Mouse (Mus musculus) ZHBTc4 (cell line): ENCODE measurements around the gene Gm3336.

Source experiments
- DNase-seq: peaks from one replicate; pipeline ENCODE4 v3.0.0-alpha.2; 2011; ENCODE audit warnings: low read depth, low spot score

Gene Gm3336

DNA sequence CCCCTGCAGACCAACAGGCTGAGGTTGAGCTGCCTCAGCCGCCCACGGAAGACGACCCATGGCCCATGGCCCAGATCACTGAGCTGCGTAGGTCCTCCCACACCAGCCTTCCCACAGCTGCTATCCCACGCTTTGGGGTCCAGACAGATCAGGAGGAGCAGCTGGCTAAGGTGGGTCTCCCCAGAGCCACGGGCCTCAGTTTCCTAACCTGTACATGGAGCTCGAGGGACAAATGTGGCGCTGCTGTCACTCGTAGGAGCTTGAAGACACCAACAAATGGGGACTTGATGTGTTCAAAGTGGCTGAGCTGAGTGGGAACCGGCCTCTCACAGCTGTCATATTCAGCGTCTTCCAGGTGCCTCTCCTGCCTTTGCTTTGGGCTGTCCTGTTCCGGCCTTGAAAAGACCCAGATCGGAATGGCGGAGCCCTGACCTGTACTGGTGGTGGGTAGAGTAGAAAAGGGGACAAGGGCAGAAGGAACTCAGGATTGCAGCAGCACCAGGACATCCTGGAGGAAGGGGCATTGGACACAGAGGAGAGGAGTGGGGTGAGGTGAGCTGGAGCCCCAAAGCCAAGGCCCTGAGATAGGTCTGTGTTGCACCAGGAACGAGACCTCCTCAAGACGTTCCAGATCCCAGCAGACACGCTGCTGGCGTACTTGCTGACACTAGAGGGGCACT is 29.0 kb downstream of the Gm3336 start:
- DNase-seq: no peak

DNA sequence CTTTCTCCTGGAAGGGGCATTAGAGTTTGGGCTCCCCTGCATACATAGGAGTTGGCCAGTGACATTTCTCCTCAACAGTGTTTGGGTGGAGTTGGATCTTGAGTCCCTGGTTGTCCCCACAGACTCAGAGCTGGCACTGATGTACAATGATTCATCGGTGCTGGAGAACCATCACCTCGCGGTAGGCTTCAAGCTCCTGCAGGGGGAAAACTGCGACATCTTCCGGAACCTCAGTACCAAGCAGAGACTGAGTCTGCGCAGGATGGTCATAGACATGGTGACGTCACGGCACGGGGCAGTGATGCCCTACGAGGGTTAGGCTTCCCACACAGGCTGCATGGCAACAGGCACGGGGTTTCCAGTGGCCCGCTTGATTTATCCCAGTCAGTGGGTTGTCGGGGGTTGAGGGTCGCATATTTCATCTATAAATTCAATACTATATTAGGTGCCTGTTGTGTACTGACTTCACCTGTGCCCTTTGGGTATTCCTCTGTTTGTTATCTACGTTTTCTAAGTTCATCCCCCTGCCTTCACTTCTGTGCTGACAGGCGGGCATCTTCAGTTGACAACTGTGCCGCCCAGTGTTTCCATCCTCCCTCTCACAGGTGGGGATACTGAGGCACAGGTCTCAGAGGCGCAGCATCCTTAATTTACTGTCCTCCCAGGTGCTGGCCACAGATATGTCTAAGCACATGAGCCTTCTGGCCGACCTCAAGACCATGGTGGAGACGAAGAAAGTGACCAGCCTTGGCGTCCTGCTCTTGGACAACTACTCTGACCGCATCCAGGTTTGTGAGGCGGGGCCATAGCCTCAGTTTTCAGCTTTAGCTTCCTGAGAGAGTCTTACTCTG is 30.1 kb downstream of the Gm3336 start:
- no peak for DNase-seq

DNA sequence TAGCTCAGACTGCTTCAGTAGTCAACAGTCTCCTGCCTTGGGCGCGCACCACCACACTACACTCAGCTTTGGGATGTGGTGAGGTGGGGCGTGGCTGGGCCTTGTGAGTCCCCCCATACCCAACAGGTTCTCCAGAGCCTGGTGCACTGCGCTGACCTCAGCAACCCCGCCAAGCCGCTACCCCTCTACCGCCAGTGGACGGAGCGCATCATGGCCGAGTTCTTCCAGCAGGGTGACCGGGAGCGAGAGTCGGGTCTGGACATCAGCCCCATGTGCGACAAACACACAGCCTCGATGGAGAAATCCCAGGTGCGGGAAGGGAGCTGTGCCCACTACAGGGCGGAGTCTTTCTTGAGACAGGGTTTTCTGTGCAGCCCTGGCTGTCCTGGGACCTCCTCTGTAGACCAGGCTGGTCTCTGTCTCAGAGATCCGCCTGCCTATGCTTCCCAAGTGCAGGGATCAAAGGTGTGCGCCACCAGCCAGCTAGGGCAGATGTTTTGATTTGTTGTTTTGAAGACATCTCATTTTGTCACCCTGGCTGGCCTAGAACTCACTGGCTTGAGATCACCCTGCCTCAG is 30.8 kb downstream of the Gm3336 start:
- DNase-seq: no peak

DNA sequence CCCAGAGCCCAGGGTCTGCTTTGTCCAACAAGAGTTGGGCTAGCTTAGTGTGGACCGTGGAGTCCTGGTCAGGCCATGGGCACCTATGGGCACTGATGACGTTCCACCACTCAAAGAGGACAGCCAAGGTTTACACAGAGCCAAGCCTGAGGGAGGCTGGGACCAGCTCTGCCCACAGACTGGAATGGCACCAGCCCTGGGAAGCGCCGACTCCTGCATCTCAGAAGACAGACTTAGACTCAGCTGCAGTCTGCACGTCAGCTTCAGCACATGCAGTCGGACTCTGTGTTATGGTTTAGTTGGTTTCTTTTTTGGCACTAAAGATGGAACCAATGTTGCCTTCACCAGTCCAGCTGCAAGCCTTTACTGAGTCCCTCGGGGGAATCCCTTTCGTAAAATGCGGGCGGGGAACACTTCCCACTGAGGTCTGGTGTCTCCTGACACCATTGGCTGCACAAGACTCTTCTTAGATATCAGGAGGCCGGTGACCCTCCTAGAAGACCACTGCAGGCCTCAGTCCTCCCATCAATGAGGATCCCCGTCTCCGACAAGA is 31.9 kb downstream of the Gm3336 start:
- no peak for DNase-seq

DNA sequence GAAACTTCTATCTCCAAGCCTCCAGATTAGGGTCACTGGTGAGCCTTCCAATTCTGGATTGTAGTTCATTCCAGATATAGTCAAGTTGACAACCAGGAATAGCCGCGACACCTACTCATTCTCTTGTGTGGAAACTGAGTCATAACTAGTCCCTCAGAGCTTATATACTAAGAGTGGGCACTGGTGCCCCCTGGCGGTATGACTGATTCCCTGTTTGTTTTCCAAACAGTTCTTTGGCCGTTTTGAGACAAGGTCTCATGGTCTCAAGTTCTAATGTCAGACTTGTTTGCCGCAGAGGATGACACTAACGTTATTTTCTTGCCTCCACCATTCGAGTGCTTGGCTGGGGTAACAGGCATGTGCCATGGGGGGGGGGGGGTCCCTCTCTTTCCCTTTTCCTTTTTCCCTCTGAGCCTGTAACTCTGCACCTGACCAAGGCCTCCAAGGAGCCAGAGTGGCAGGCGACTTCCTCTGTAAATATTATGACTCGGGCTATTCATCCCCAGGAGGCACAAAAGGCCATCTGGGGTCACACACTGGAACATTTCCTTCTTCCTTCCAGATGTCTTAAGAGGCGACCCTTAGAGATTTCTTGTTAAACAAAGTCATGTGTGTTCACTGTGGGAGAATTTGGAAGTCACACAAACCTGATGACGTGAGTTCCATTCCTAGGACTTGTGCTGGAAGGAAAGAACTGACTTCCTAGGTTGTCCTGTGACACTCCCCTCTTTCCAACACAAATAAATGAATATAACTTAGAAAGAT is 33.8 kb downstream of the Gm3336 start:
- peak; percentile 80 for DNase-seq

DNA sequence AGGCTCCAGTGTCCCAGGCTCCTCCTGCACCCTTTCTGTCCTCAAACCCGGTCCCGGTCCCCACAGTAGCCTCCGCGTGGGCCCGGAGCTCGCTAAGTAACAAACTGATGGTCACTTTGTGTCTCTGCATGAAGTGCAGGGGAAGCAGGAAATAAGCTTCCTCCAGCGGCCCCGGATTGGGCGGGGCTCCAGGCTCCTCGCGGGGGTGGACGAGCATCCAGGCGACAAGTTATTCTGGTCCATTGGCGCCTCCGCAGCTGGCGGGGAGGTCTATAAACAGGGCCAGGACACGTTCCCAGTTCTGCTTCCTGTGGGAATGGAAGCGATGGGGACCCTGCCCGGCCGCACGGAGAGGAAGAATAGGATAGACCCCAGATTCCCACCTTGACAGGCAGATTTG is 34.8 kb downstream of the Gm3336 start:
- peak; percentile 59 for DNase-seq

DNA sequence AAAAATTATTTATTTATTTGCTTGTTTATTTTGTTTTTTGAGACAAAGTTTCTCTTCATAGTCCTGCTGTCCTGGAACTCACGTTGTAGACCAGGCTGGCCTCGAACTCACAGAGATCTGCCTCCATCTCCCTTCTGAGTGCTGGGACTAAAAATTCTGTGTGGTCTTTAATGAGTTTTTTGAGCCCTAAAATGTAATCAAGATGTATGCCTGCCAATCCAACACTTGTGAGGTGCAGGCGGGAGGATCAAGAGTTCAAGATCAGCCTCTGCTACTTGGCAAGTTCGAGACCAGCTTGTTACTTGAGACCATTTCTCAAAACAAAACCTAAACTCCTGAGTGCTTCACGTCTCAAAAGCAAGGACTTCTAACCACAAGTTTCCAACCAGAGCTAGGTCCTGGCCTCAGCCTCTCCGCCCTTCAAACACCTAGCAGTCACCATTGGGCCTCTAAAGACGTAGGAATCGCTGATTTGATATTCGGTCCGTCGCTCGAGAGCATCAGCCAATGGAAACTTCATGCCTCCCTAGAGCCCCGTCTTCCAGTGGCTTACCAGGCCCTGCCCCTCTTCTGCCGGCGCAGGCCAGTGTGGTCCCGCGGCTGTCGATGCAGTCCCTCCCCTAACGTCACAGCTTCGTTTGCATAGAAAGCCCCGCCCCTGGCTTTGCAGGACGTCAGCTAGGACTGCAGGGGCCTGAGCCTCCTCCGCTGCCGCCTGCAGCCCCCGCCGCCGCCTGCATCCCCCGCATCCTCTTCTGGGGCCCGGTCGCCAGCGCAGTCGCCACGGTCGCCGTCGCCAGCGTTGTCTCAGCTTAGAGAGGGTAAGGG is 35.9 kb downstream of the Gm3336 start, which contains the start of gene Rab3a:
Gene Rab3a (plus strand): TSS at position 637 of the 828 bp plus-strand sequence.
- DNase-seq: peak; percentile 99

DNA sequence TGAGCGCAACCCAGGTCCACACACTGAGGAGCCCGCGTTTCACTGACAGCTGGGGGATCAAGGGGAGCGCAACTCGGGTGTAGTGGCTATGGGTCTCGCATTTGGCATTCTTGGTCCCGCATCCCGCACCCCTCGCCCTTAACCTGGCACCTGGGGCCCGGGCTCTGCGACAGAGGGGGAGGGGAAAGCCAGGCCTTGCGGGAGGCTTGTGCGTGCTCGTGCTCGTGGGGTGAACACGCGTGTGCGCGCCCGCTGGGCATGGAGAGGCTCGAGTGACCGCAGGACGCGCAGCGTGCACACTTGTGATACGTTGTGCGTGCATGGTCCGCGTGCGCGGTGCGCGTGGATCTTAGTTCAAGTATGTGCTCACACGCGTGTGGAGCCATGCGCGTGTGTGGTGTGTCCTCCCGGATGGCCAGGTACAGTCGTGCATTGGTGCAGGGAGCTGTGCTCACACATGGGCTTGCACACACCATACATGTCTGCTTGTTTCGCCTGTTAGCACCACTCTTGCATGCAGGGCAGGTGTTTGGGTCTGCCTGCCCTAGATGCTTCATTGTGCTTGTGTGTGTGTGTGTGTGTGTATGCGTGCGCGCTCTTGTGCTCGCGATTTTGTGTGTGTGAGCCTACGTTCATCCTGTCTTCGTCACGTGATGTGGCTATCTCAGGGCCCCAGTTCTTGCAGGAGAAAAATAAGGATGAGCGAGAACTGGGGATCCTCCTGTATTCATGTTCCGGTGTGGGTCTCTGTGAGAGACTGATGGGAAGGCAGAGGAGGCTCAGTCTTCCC is 36.7 kb downstream of the Gm3336 start:
- no peak for DNase-seq

DNA sequence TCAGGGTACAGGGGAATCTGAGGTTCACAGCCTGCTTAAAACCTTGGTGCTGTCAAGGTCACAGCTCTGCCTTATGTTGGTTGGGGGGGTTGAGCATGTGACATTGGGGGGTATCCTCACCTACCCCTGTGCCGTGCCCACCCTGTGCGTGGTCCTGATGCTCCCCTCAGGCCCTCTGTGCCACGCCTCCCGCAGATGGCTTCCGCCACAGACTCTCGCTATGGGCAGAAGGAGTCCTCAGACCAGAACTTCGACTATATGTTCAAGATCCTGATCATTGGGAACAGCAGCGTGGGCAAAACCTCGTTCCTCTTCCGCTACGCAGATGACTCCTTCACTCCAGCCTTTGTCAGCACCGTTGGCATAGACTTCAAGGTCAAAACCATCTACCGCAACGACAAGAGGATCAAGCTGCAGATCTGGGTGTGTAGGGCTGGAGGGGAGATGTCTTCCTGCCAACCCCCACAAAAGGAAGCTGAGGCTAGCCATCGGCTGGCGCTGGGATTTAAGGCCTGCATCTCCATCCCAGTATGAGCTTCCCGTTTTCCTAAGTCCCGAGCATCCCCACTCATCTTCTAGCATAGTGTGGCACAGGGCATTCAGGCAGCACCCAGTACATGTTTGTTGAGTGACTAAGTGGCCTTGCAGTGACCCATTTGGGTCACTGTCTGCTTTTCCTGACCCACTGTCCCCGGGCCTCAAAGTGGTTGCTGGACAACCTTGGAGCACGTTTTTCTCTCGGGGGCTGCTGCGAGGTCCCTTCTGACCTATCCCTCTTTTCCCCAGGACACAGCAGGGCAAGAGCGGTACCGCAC is 37.5 kb downstream of the Gm3336 start:
- DNase-seq: no peak

DNA sequence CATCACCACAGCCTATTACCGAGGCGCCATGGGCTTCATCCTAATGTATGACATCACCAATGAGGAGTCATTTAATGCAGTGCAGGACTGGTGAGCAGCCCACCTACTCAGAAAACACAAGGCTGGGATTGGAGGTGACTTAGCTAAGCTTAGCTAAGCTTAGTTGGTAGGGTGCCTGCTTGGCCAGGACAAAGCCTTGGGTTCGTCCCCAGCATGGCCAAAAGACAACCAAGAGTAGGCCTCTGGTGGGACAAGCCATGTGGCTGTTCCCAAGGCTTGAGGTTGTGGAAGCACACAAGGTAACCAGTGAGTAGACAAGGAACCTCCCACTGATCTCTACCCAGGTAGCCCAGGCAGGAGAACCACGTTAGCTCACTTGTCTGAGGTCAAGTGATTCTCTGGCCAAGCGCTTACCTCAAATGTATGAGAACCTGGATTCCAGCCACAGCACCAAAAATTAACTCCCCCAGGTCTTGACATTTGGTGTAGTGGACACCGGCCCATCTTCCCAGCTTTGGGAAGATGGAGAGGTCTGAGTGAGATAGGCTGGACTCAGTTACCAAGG is 38.2 kb downstream of the Gm3336 start:
- no peak for DNase-seq

DNA sequence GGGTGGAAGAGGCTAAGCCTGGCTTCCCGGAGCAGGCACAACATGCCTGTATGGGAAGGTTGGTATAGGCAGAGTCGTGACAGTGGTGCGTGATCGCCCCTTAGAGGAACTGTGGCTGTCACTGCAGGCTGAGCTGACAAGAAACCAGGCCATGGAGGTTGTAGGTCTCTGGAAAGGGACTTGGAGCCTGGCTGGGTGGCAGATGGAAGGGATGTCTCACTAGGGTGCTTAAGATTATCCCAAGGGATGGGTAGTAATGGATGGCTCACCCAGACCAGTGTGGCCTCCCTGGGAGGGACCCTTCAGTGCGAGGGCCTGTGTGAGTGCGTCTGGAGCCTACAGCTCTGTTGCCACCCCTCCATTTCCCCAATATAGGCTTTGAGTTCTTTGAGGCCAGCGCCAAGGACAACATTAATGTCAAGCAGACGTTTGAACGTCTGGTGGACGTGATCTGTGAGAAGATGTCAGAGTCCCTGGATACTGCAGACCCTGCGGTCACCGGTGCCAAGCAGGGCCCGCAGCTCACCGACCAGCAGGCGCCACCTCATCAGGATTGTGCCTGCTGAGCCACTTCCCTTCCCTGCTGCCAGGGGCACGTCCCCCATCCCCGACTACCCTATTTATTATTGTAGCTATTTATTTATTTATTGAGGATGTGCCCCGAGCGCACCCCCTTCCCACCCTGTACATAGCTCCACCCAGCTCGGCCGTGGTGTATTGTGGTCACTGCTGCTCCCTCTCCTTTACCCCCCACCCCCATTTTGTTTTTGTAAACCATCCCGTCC is 39.4 kb downstream of the Gm3336 start:
- peak; percentile 68 for DNase-seq

DNA sequence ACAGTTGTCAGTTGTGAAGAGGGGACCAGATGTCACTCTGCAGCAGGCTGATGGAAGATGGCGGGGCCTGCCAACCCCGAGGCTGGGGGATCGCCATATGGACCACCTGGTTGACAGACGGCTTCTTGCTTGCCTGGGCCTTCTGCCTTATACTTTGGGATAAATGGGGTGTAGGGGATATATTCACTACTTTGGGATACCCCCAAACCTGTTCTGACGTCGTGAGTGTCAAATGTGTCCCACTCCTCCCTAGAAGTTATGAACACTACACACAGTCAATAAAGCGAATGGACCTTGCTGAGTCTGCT is 39.9 kb downstream of the Gm3336 start:
- no peak for DNase-seq

DNA sequence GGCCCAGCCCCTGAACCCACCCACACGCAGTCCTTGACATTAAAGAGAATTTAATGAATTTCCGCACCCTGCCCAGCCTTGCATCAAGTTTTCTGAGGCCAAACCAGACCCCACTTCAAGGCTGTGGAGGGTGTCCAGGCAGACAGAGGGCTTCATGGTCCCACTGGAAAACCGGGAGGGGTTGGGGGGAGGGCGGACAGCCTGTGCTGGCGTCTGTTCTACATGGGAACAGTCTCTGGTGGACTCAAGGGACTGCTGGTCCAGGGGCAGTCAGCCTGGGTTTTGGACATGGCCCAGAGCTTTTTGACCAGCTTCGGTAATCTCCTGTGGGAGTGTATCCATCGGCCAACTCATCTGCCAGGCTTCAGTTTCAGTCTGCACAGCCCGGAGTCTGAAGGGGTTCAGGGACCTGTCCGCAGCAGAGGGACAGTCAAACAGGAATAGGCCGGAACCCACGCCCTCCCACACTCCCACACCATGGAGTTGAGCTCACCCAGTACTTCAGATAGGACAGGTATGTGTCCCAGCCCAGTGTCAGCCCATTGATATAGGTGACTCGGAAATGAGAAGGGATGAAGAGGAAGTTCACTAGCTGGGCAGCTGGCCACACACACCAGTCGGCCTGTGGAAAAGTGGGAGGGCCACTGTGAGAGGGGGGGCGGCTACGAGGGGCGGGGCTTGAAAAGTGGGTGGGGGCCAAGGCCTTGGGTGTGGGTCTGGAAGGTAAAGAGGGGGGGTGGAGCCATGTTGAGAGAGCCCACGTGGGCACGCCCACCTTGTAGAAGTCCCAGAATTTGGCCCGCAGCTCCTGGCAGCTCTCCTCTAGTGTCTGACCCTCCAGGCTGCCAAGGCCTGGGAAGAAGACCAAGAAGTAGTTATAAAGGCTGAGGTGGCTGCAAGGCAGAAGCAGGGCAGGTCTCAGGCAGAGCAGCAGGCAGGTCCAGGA is 40.5 kb downstream of the Gm3336 start:
- DNase-seq: peak; percentile 89

DNA sequence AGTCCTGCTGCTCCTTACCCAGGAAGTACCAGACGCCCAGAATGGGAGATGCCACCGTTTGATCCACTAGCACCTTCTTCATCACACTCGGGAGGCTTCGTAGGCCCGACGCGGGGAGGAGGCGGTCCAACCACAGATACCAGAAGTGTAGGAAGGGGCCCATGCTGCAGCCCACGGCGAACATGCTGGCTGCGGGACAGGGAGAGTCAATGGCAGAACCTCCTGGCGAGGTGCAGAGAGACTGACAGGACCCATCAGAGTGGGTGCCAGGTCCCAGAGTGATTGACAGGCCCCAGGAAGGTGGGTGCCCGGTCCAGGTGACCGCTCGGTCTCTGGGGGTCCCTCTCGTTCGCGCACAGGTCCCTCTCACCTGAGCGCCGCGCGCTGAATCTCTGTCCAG is 42.0 kb downstream of the Gm3336 start:
- DNase-seq: no peak

DNA sequence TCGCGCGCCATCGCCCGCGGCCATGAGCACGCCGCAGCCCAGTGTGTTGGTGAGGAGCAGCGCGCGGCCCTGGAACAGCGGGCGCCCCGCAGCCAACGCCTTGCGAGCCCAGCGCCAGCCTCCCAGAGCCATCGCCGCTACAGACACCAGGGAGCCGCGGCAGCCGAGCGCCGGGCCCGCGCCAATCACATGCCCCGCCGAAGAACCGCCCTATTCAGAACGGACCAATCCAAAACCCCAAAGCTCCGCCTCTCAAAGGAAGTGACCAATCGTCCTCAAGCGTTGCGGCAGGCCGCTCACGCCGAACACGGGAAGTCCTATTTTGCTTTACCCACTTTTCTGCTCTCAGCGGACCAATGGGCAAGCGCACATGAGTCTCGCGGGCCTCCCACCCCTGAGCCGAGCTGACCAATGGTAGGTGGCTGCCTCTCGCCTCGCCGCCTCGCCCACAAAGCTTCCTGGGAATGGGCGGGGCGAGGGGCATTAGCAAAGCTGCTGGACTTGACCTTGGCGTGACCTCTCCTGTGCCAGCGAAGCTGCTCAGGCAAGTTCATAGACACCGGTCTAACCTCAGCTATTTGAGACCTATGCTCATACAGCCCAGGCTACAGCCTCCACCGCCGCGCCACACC is 42.5 kb downstream of the Gm3336 start, which contains the start of gene Mpv17l2:
Gene Mpv17l2 (minus strand): TSS at position 172 of the 632 bp plus-strand sequence.
- DNase-seq: peak; percentile 100

DNA sequence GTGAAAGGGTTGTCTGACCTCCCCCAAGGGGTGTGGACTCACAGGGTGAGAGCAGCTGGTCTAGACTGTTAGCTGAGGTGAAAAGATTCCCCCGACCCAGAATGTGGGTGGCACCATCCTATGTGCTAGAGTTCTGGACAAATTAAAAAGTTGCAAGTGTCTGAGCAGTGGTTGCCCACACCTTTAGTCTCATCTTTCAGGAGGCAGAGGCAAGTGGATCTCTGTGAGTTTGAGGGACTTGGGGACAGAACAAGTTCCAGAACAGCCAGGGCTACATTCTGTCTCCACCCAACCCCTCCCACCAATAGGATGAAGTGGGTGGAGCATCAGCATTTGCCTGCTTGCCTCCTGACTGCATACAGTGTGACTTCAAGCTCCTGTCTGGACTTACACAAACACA is 43.8 kb downstream of the Gm3336 start:
- peak; percentile 70 for DNase-seq
